Comparison of ENCODE assay signal across 16 mouse cellular contexts in the genomic region with DNA sequence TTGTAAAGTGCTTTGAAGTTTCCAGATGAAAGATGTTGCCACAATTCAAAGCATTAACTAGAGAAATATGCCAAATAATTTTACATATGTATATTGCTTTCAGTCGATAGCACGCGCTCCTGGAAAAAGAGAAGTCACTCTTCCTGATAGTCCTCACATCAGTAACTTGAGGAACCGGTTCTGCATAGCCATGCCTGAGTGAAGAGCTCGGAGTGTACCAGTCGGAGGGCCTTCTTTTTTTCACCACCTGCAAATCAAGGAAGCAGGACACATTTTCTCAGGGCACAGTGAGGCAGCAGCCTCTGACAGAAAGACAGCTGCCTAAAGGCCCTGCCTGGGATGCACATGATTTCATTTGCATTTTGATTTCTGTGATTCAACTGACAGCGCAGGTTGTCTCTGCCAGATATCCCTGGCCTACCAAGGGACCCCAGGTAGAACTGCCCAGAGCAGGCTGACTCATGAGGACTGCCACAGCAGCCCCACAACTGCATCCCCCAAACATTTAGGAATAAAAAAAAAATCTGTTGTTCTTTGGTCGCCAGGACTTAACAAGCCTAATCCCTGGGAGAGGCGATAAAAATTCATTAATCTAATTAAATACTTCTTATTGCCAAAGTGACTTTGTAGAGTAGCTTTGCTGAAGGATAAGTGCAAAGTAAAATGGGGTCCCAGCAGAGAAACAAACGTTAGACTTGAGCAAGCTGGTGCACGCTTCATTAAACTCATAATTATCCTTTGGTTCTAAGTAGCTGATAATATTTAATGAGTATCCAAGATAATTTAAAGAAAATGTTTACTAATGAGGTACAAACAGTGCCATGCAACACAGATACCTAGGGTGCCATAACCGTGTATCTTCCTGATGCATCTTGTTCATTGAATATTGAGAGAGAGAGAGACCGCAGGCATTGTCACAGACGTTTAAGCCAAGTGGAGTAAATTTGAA.
DNase-seq lines count a peak whose midpoint lies in the region; ATAC-seq lines count a peak whose summit lies in the region.
"Had no signal": no experiment of that assay in that cellular context is flagged by ENCODE, and none has a peak within 500 bp of the region (broad histone marks: within the 10 kb centered on the region; RNA-seq: fewer than 3 reads in every experiment).

No protein-coding gene starts in this region.

- DNase-seq in kidney, postnatal 10 days = peak; percentile 11
- no peak for DNase-seq in kidney, adult 18-20 months
- peak; percentile 32 for DNase-seq in urinary bladder, postnatal 14 days (ENCODE audit: low spot score)
- no peak for DNase-seq in urinary bladder, postnatal 4 days (ENCODE audit: low spot score in 2 of 2)
- no peak for DNase-seq in liver, embryonic 11.5 days (ENCODE audit: low spot score)
- DNase-seq: adrenal gland, adult 2 months; cerebellum, postnatal 14 days; forebrain, postnatal 0 days; left cerebral cortex, postnatal 4 days had no signal

- H3K4me2 ChIP-seq in hindbrain, embryonic 13.5 days = no peak overlapping the region
- no peak overlapping the region for H3K4me2 ChIP-seq in hindbrain, embryonic 12.5 days (replicated peaks)
- no peak overlapping the region for H3K4me2 ChIP-seq in liver, embryonic 11.5 days
- H3K4me2 ChIP-seq: embryonic facial prominence, embryonic 12.5 days; heart, embryonic 11.5 days had no signal

- 0 out of 2 replicates have a peak, but pooled peaks have one; percentile 16 for ATAC-seq in hindbrain, embryonic 13.5 days (ENCODE audit: low FRiP score)
- ATAC-seq in hindbrain, embryonic 12.5 days (ENCODE audit: low FRiP score) = no peak
- no peak for ATAC-seq in liver, embryonic 11.5 days (replicated peaks; ENCODE audit: low FRiP score)
- ATAC-seq: forebrain, postnatal 0 days; inflammation-experienced regulatory T-cells, adult 6 months had no signal

- no peak overlapping the region for H3K27ac ChIP-seq in hindbrain, embryonic 13.5 days
- H3K27ac ChIP-seq in hindbrain, embryonic 12.5 days = no peak overlapping the region
- H3K27ac ChIP-seq in liver, embryonic 11.5 days (ENCODE audit: low read depth, low read length) = no peak overlapping the region
- H3K27ac ChIP-seq: embryonic facial prominence, embryonic 12.5 days; layer of hippocampus, adult 2 months had no signal

- WGBS in hindbrain, embryonic 13.5 days = 50% methylated on average over 14 of the region's 14 CpGs
- WGBS in hindbrain, embryonic 12.5 days = 47% methylated on average over 14 of the region's 14 CpGs
- 51% methylated on average over 14 of the region's 14 CpGs for whole genome bisulfite sequencing in liver, embryonic 11.5 days

- H3K27me3 ChIP-seq in hindbrain, embryonic 13.5 days = no peaks in the 10 kb centered on the region
- H3K27me3 ChIP-seq in hindbrain, embryonic 12.5 days = no peaks in the 10 kb centered on the region
- no peaks in the 10 kb centered on the region for H3K27me3 ChIP-seq in liver, embryonic 11.5 days (replicated peaks; ENCODE audit: control insufficient read depth, insufficient read depth, low read length)
- H3K27me3 ChIP-seq: CH12.LX; embryonic facial prominence, embryonic 12.5 days had no signal

- peaks cover 19% of the 10 kb centered on the region for H3K4me1 ChIP-seq in hindbrain, embryonic 13.5 days (replicated peaks)
- peaks cover 9% of the 10 kb centered on the region for H3K4me1 ChIP-seq in hindbrain, embryonic 12.5 days
- no peaks in the 10 kb centered on the region for H3K4me1 ChIP-seq in liver, embryonic 11.5 days (replicated peaks; ENCODE audit: control insufficient read depth, insufficient read depth, low read length)
- H3K4me1 ChIP-seq: embryonic facial prominence, embryonic 12.5 days had no signal

- no peaks in the 10 kb centered on the region for H3K9me3 ChIP-seq in hindbrain, embryonic 13.5 days
- H3K9me3 ChIP-seq in hindbrain, embryonic 12.5 days (replicated peaks) = no peaks in the 10 kb centered on the region
- H3K9me3 ChIP-seq in liver, embryonic 11.5 days (ENCODE audit: control insufficient read depth, low read length) = no peaks in the 10 kb centered on the region
- H3K9me3 ChIP-seq: embryonic facial prominence, embryonic 12.5 days had no signal

- H3K4me3 ChIP-seq in hindbrain, embryonic 13.5 days = no peak overlapping the region
- H3K4me3 ChIP-seq in hindbrain, embryonic 12.5 days = no peak overlapping the region
- no peak overlapping the region for H3K4me3 ChIP-seq in liver, embryonic 11.5 days (ENCODE audit: low read depth, low read length)
- H3K4me3 ChIP-seq: embryonic facial prominence, embryonic 12.5 days; layer of hippocampus, adult 2 months had no signal

- no peak overlapping the region for H3K9ac ChIP-seq in hindbrain, embryonic 13.5 days
- no peak overlapping the region for H3K9ac ChIP-seq in hindbrain, embryonic 12.5 days
- no peak overlapping the region for H3K9ac ChIP-seq in liver, embryonic 11.5 days (ENCODE audit: low read depth, low read length)
- H3K9ac ChIP-seq: embryonic facial prominence, embryonic 12.5 days; forebrain, postnatal 0 days had no signal

- no peaks in the 10 kb centered on the region for H3K36me3 ChIP-seq in hindbrain, embryonic 13.5 days
- no peaks in the 10 kb centered on the region for H3K36me3 ChIP-seq in hindbrain, embryonic 12.5 days
- no peaks in the 10 kb centered on the region for H3K36me3 ChIP-seq in liver, embryonic 11.5 days (ENCODE audit: control insufficient read depth, insufficient read depth, low read length)
- H3K36me3 ChIP-seq: embryonic facial prominence, embryonic 12.5 days had no signal

Comparison
In these comparisons a context has a peak if more than half of its experiments do, and no peak if none do; other contexts are left out.
1. DNase-seq: peak in kidney, postnatal 10 days (single experiment) and urinary bladder, postnatal 14 days (single experiment); none in kidney, adult 18-20 months (single experiment), urinary bladder, postnatal 4 days (0 of 2) and liver, embryonic 11.5 days (single experiment).